Mouse (Mus musculus): ENCODE results near the gene Tbc1d4. TPM values are rescaled to one million over a fixed set of nuclear protein-coding genes. Genes with fewer than 3 reads are reported as not detected.

The Tbc1d4 gene
- 1.9 TPM for polyA plus RNA-seq (2012; fragmentation: generic; extraction: Trizol)
- long read RNA-seq, experiment 1, partial matches to known transcripts: 1 of 3 reads
- long read RNA-seq, experiment 1, other reads (novel, unspliced or antisense): 1 of 3 reads
- long read RNA-seq, experiment 2, full-length matches to known transcripts: 16 of 18 reads
- long read RNA-seq, experiment 2, partial matches to known transcripts: 0 of 18 reads
- long read RNA-seq, experiment 2, other reads (novel, unspliced or antisense): 2 of 18 reads

DNA sequence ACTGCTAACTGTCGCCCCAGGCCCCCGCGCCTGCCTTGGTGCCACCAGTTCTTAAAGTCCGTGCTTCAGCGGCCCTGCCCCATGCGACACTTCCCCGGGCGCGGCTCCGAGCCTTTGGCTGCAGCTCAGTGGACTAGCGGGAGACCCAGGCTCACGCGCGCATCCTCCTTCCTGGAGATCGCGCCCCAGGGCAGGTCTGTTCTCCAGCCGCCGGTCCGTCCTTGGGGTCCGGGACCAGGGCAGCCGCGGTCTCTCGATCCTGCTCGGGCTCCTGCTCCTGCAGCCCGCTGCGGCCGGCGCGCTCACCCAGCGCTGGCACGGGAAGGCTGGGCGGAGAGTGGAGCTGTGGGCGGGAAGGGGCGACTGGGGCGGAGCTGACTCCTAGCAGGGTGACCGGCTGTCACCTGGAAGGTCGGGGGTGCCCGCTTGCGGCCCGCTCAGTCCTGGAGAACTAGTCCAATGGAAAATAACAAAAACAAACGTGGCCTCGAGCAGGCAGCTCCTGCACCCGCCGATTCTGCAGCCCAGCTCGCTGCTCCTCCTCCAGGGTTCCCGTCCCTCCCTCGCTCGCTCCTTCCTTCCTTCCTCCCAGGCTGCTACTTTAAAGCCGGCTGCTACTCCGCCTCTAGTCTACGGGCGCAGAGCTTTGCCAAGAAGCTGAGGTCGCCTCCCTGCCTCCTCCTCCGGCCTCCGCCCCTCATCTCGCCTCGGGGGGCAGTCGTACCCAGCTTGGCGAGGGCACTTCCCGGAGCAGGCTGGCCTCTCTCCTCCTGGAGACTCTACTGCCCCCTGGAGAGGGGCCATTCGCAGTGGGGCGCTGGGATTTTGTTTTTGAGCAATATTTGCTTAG lies at the start of gene Tbc1d4:
Gene Tbc1d4, minus strand, starts transcription at position 673 of the 850 bp plus-strand sequence.
- Histone ChIP-seq H3K27me3 (ENCODE audit: control insufficient read depth, insufficient read depth, insufficient read length) (no peaks in the 10 kb centered on the region), H3ac (ENCODE audit: control insufficient read depth, insufficient read length, low read depth) (peak within 1 kb of the TSS; percentile 69), H3K79me2 (ENCODE audit: control insufficient read depth, insufficient read depth) (peaks cover 6% of the 10 kb centered on the region), H3K4me3 (ENCODE audit: insufficient read depth, poor library complexity, severe bottlenecking) (peak within 1 kb of the TSS; percentile 51), H3K79me3 (ENCODE audit: low read depth) (no peaks in the 10 kb centered on the region), H3K36me3 (ENCODE audit: control insufficient read depth, insufficient read depth) (no peaks in the 10 kb centered on the region)
- TF ChIP-seq MAX (IDR thresholded peaks at IDR 0.05) (no peak), CTCF (IDR thresholded peaks at IDR 0.05; ENCODE audit: control insufficient read depth, insufficient read depth, insufficient read length) (peak; percentile 84)

DNA sequence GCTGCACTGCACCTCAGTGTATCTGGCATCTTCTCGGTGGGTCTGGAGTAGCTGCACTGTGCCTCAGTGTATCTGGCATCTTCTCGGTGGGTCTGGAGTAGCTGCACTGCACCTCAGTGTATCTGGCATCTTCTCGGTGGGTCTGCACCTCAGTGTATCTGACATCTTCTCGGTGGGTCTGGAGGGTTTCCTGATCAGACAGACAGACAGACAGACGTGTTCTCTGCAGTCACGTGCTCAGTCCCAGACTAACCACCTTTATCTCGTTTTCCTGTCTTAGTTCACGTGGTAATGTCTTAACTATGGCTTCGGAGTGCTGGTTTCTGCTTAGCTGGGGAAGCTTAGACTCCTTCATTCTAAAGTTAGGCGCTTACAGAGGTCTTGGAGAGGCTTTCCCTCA lies 47.3 kb upstream of the Tbc1d4 start:
- H3K79me3 ChIP-seq (ENCODE audit: low read depth): peaks cover 15% of the 10 kb centered on the region
- H3K79me2 ChIP-seq (ENCODE audit: control insufficient read depth, insufficient read depth): peaks cover 42% of the 10 kb centered on the region
- no peak overlapping the region for H3ac ChIP-seq (ENCODE audit: control insufficient read depth, insufficient read length, low read depth)
- peaks cover 9% of the 10 kb centered on the region for H3K36me3 ChIP-seq (ENCODE audit: control insufficient read depth, insufficient read depth)
- no peak overlapping the region for H3K4me3 ChIP-seq (ENCODE audit: insufficient read depth, poor library complexity, severe bottlenecking)
- TF ChIP-seq MAX (IDR thresholded peaks at IDR 0.05) (no peak), CEBPB (IDR thresholded peaks at IDR 0.05; ENCODE audit: low read depth) (no peak), USF1 (IDR thresholded peaks at IDR 0.05; ENCODE audit: low read depth) (no peak), FOSL1 (IDR thresholded peaks at IDR 0.05; ENCODE audit: insufficient read depth, low read length, poor library complexity, severe bottlenecking) (no peak), MYOD1 (IDR thresholded peaks at IDR 0.05; ENCODE audit: control insufficient read depth, insufficient read length, low read depth) (no peak), MYOG (IDR thresholded peaks at IDR 0.05; ENCODE audit: control insufficient read depth, extremely low read depth, insufficient read length) (no peak), CTCF (IDR thresholded peaks at IDR 0.05; ENCODE audit: control insufficient read depth, insufficient read depth, insufficient read length) (no peak)
- H3K27me3 ChIP-seq (ENCODE audit: control insufficient read depth, insufficient read depth, insufficient read length): no peaks in the 10 kb centered on the region

DNA sequence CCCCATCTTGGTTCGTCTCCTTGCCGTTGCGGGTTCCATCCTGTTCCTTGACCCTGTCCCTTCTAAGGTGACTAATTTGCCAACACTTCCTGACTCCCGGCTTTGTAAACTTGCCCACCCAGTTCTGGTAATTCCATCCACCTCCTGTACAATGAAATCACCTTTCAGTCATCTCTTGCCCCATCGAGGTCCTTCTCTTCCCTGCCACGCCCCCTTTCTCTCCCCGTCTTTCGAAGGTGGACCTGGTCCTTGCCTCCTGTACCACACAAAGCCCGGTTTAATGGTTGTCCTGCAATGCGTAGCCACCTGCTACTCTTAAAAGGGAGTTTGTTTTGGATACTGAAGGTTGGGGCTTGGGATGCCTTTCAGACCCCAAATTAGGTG lies 45.5 kb upstream of the Tbc1d4 start:
- Histone ChIP-seq H3K4me3 (ENCODE audit: insufficient read depth, poor library complexity, severe bottlenecking) (peak overlapping the region; percentile 83), H3K36me3 (ENCODE audit: control insufficient read depth, insufficient read depth) (peaks cover 3% of the 10 kb centered on the region), H3ac (ENCODE audit: control insufficient read depth, insufficient read length, low read depth) (peak overlapping the region; percentile 83), H3K79me2 (ENCODE audit: control insufficient read depth, insufficient read depth) (peaks cover 42% of the 10 kb centered on the region), H3K27me3 (ENCODE audit: control insufficient read depth, insufficient read depth, insufficient read length) (no peaks in the 10 kb centered on the region), H3K79me3 (ENCODE audit: low read depth) (peaks cover 15% of the 10 kb centered on the region)
- TF ChIP-seq MYOD1 (IDR thresholded peaks at IDR 0.05; ENCODE audit: control insufficient read depth, insufficient read length, low read depth) (no peak), CTCF (IDR thresholded peaks at IDR 0.05; ENCODE audit: control insufficient read depth, insufficient read depth, insufficient read length) (no peak), FOSL1 (IDR thresholded peaks at IDR 0.05; ENCODE audit: insufficient read depth, low read length, poor library complexity, severe bottlenecking) (no peak), MYOG (IDR thresholded peaks at IDR 0.05; ENCODE audit: control insufficient read depth, extremely low read depth, insufficient read length) (no peak), USF1 (IDR thresholded peaks at IDR 0.05; ENCODE audit: low read depth) (no peak), CEBPB (IDR thresholded peaks at IDR 0.05; ENCODE audit: low read depth) (no peak), MAX (IDR thresholded peaks at IDR 0.05) (no peak)

DNA sequence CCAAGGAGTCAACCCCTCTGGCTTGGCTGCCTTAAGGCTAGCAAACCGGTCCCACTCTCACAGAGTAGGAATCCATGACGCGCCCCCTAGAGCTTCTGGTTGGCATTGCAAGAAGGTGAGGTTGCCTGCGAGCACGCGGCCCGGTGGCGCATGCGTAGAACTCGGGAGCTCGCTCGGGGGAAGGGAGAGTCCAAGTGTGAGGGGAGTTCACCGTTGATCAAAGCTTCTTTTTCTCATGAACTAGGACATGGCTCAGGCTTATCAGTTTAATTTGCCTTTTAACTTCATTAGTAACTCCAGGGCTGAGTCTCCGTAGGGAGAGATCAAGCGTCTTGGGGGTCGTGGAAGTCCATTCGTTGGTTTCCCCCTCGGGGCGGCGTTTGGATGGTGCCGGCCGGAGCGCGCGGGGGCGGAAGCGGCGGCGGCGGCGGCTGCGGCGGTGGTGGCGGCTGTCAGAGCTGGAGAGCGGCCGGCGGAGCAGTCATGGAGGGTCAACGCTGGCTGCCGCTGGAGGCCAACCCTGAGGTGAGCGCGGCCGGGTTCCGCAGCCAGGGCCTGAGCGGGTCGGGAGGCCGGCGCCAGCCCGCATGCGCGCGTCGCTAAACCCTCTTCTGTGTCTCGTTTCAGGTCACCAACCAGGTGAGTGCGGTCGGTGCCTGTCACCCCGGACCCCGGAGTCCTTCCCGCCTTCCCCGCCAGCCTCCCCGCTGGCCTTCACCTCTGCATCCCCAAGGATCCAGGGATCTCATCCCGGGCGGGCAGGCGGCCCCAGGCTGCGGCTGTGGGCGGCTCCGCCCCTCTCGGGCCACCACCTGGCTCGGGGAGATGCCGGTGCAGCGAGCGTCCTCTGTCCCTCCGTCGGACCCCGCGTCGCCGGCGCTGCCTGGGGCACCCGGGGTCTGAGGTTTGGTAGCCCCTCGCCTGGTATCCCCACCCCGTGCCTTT lies 44.9 kb upstream of the Tbc1d4 start, which contains the start of gene Uchl3:
Gene Uchl3, plus strand, starts transcription at position 387 of the 945 bp plus-strand sequence.
- Histone ChIP-seq H3K27me3 (ENCODE audit: control insufficient read depth, insufficient read depth, insufficient read length) (no peaks in the 10 kb centered on the region), H3K36me3 (ENCODE audit: control insufficient read depth, insufficient read depth) (peaks cover 3% of the 10 kb centered on the region), H3K4me3 (ENCODE audit: insufficient read depth, poor library complexity, severe bottlenecking) (peak within 1 kb of the TSS; percentile 83), H3ac (ENCODE audit: control insufficient read depth, insufficient read length, low read depth) (peak within 1 kb of the TSS; percentile 83), H3K79me3 (ENCODE audit: low read depth) (peaks cover 15% of the 10 kb centered on the region), H3K79me2 (ENCODE audit: control insufficient read depth, insufficient read depth) (peaks cover 40% of the 10 kb centered on the region)
- peak; percentile 76 for TF ChIP-seq CTCF (IDR thresholded peaks at IDR 0.05; ENCODE audit: control insufficient read depth, insufficient read depth, insufficient read length)
- no peak for TF ChIP-seq MYOG (IDR thresholded peaks at IDR 0.05; ENCODE audit: control insufficient read depth, extremely low read depth, insufficient read length)
- TF ChIP-seq MAX (IDR thresholded peaks at IDR 0.05): peak; percentile 84

DNA sequence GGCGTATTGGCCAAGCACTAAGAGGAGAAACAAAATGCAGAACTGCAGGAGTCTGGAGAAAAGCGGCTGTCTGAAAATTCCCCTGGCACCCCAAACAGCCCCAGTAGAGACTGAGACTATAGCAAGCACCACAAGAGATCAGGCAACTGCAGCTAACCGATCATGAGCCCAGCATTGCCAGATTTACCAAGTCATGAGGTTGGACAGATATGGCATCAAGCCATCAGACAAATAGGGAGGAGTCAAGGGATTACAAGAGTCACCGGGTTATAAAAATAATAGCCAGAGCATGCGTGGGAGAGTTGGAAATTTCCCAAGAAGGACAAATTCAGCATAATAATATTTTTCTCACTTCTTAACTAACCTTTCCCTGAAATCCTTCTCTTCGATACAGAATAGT lies 43.6 kb upstream of the Tbc1d4 start:
- Histone ChIP-seq H3K27me3 (ENCODE audit: control insufficient read depth, insufficient read depth, insufficient read length) (no peaks in the 10 kb centered on the region), H3K79me3 (ENCODE audit: low read depth) (peaks cover 15% of the 10 kb centered on the region), H3ac (ENCODE audit: control insufficient read depth, insufficient read length, low read depth) (no peak overlapping the region), H3K36me3 (ENCODE audit: control insufficient read depth, insufficient read depth) (peaks cover 3% of the 10 kb centered on the region), H3K4me3 (ENCODE audit: insufficient read depth, poor library complexity, severe bottlenecking) (no peak overlapping the region), H3K79me2 (ENCODE audit: control insufficient read depth, insufficient read depth) (peaks cover 34% of the 10 kb centered on the region)
- TF ChIP-seq USF1 (IDR thresholded peaks at IDR 0.05; ENCODE audit: low read depth) (no peak), FOSL1 (IDR thresholded peaks at IDR 0.05; ENCODE audit: insufficient read depth, low read length, poor library complexity, severe bottlenecking) (no peak), MAX (IDR thresholded peaks at IDR 0.05) (no peak), CTCF (IDR thresholded peaks at IDR 0.05; ENCODE audit: control insufficient read depth, insufficient read depth, insufficient read length) (no peak), CEBPB (IDR thresholded peaks at IDR 0.05; ENCODE audit: low read depth) (no peak), MYOD1 (IDR thresholded peaks at IDR 0.05; ENCODE audit: control insufficient read depth, insufficient read length, low read depth) (no peak), MYOG (IDR thresholded peaks at IDR 0.05; ENCODE audit: control insufficient read depth, extremely low read depth, insufficient read length) (no peak)

Measured in C2C12 (cell line).